Mouse (Mus musculus): ENCODE measurements around the gene Acly. TPM values are rescaled to one million over a fixed set of nuclear protein-coding genes. Genes with fewer than 3 reads are reported as not detected.

The Acly gene
- polyA plus RNA-seq, 1 experiment from 2014 or later = 152 TPM

GRCm38 (mm10) chr11:100526052-100526816, 1.6 kb downstream of the Acly start:
- Histone ChIP-seq H3K4me3 (replicated peaks) (peak overlapping the region; percentile 73), H3K4me1 (peaks cover 37% of the 10 kb centered on the region), H3K36me3 (peaks cover 25% of the 10 kb centered on the region), H3K27me3 (no peaks in the 10 kb centered on the region), H3K27ac (replicated peaks) (peak overlapping the region; percentile 4; the same call in 1 of the 2 replicates), H3K9me3 (replicated peaks) (no peaks in the 10 kb centered on the region), H3K9ac (peak overlapping the region; percentile 69), H3K4me2 (replicated peaks) (peak overlapping the region; percentile 89)
- WGBS = 10% methylated on average over 15 of the region's 15 CpGs
- no peak for ATAC-seq (ENCODE audit: insufficient number of reproducible peaks, low FRiP score, low TSS enrichment, low read depth)

- Histone ChIP-seq H3K4me2 (replicated peaks) (peak overlapping the region; percentile 89), H3K27ac (replicated peaks) (0 out of 2 replicates have a peak overlapping the region, but pooled peaks have one; percentile 4), H3K9me3 (replicated peaks) (no peaks in the 10 kb centered on the region), H3K4me1 (peaks cover 37% of the 10 kb centered on the region), H3K4me3 (replicated peaks) (peak overlapping the region; percentile 73), H3K36me3 (peaks cover 36% of the 10 kb centered on the region), H3K27me3 (no peaks in the 10 kb centered on the region), H3K9ac (0 out of 2 replicates have a peak overlapping the region, but pooled peaks have one; percentile 69)
- no peak for ATAC-seq (ENCODE audit: insufficient number of reproducible peaks, low FRiP score, low TSS enrichment, low read depth)
- WGBS = 40% methylated on average over 11 of the region's 11 CpGs
These were observed 2.7 kb downstream of the Acly start for GRCm38 (mm10) chr11:100524987-100525630.

GRCm38 (mm10) chr11:100524358-100524757, 3.4 kb downstream of the Acly start:
- Histone ChIP-seq H3K9me3 (replicated peaks) (no peaks in the 10 kb centered on the region), H3K4me2 (replicated peaks) (peak overlapping the region; percentile 89; the same call in 1 of the 2 replicates), H3K4me1 (peaks cover 37% of the 10 kb centered on the region), H3K27ac (replicated peaks) (0 out of 2 replicates have a peak overlapping the region, but pooled peaks have one; percentile 28), H3K4me3 (replicated peaks) (0 out of 2 replicates have a peak overlapping the region, but pooled peaks have one; percentile 73), H3K36me3 (peaks cover 43% of the 10 kb centered on the region), H3K9ac (no peak overlapping the region), H3K27me3 (no peaks in the 10 kb centered on the region)
- ATAC-seq (ENCODE audit: insufficient number of reproducible peaks, low FRiP score, low TSS enrichment, low read depth) = no peak
- WGBS = 80% methylated on average over 5 of the region's 5 CpGs

- Histone ChIP-seq H3K27ac (replicated peaks) (no peak overlapping the region), H3K9ac (no peak overlapping the region), H3K27me3 (no peaks in the 10 kb centered on the region), H3K36me3 (peaks cover 72% of the 10 kb centered on the region), H3K4me2 (replicated peaks) (no peak overlapping the region), H3K4me3 (replicated peaks) (no peak overlapping the region), H3K4me1 (peaks cover 17% of the 10 kb centered on the region), H3K9me3 (replicated peaks) (no peaks in the 10 kb centered on the region)
- WGBS = 85% methylated on average over 15 of the region's 15 CpGs
- ATAC-seq (ENCODE audit: insufficient number of reproducible peaks, low FRiP score, low TSS enrichment, low read depth) = no peak
These were observed 7.0 kb downstream of the Acly start for GRCm38 (mm10) chr11:100520838-100521237.

- Histone ChIP-seq H3K9me3 (replicated peaks) (no peaks in the 10 kb centered on the region), H3K27me3 (no peaks in the 10 kb centered on the region), H3K4me3 (replicated peaks) (no peak overlapping the region), H3K9ac (no peak overlapping the region), H3K36me3 (peaks cover 88% of the 10 kb centered on the region), H3K4me1 (0 out of 2 replicates have a peak, but pooled peaks cover under 1% of the 10 kb centered on the region), H3K4me2 (replicated peaks) (no peak overlapping the region), H3K27ac (replicated peaks) (no peak overlapping the region)
- 84% methylated on average over 7 of the region's 7 CpGs for WGBS
- ATAC-seq (ENCODE audit: insufficient number of reproducible peaks, low FRiP score, low TSS enrichment, low read depth) = no peak
These were observed 8.6 kb downstream of the Acly start for GRCm38 (mm10) chr11:100519188-100519587.

GRCm38 (mm10) chr11:100518188-100518591, 9.6 kb downstream of the Acly start:
- no peak overlapping the region for H3K9ac ChIP-seq
- no peaks in the 10 kb centered on the region for H3K27me3 ChIP-seq
- 44% methylated on average over 5 of the region's 5 CpGs for WGBS
- H3K36me3 ChIP-seq = peaks cover 93% of the 10 kb centered on the region
- no peak for ATAC-seq (ENCODE audit: insufficient number of reproducible peaks, low FRiP score, low TSS enrichment, low read depth)
- H3K4me1 ChIP-seq = no peaks in the 10 kb centered on the region
- no peak overlapping the region for H3K4me3 ChIP-seq (replicated peaks)
- no peak overlapping the region for H3K4me2 ChIP-seq (replicated peaks)
- H3K27ac ChIP-seq (replicated peaks) = no peak overlapping the region
- no peaks in the 10 kb centered on the region for H3K9me3 ChIP-seq (replicated peaks)

GRCm38 (mm10) chr11:100516291-100516690, 11.5 kb downstream of the Acly start:
- no peaks in the 10 kb centered on the region for H3K27me3 ChIP-seq
- H3K9me3 ChIP-seq (replicated peaks) = no peaks in the 10 kb centered on the region
- H3K9ac ChIP-seq = no peak overlapping the region
- H3K4me3 ChIP-seq (replicated peaks) = no peak overlapping the region
- H3K4me1 ChIP-seq = no peaks in the 10 kb centered on the region
- peaks cover 92% of the 10 kb centered on the region for H3K36me3 ChIP-seq
- no peak overlapping the region for H3K27ac ChIP-seq (replicated peaks)
- 76% methylated on average over 9 of the region's 9 CpGs for WGBS
- no peak overlapping the region for H3K4me2 ChIP-seq (replicated peaks)
- no peak for ATAC-seq (ENCODE audit: insufficient number of reproducible peaks, low FRiP score, low TSS enrichment, low read depth)

- Histone ChIP-seq H3K4me1 (no peaks in the 10 kb centered on the region), H3K9me3 (replicated peaks) (no peaks in the 10 kb centered on the region), H3K4me3 (replicated peaks) (no peak overlapping the region), H3K36me3 (peaks cover 91% of the 10 kb centered on the region), H3K27me3 (no peaks in the 10 kb centered on the region), H3K27ac (replicated peaks) (no peak overlapping the region), H3K9ac (no peak overlapping the region), H3K4me2 (replicated peaks) (no peak overlapping the region)
- ATAC-seq (ENCODE audit: insufficient number of reproducible peaks, low FRiP score, low TSS enrichment, low read depth) = no peak
- 89% methylated on average over 9 of the region's 9 CpGs for WGBS
These were observed 12.0 kb downstream of the Acly start for GRCm38 (mm10) chr11:100515789-100516188.

- H3K9me3 ChIP-seq (replicated peaks) = no peaks in the 10 kb centered on the region
- WGBS = 92% methylated on average over 9 of the region's 9 CpGs
- peaks cover 86% of the 10 kb centered on the region for H3K36me3 ChIP-seq
- no peak for ATAC-seq (ENCODE audit: insufficient number of reproducible peaks, low FRiP score, low TSS enrichment, low read depth)
- H3K4me1 ChIP-seq = no peaks in the 10 kb centered on the region
- no peaks in the 10 kb centered on the region for H3K27me3 ChIP-seq
- no peak overlapping the region for H3K27ac ChIP-seq (replicated peaks)
- H3K4me3 ChIP-seq (replicated peaks) = no peak overlapping the region
- H3K4me2 ChIP-seq (replicated peaks) = no peak overlapping the region
- no peak overlapping the region for H3K9ac ChIP-seq
These were observed 12.7 kb downstream of the Acly start for GRCm38 (mm10) chr11:100515061-100515460.

- Histone ChIP-seq H3K4me2 (replicated peaks) (no peak overlapping the region), H3K9me3 (replicated peaks) (no peaks in the 10 kb centered on the region), H3K27me3 (no peaks in the 10 kb centered on the region), H3K4me3 (replicated peaks) (no peak overlapping the region), H3K4me1 (no peaks in the 10 kb centered on the region), H3K9ac (no peak overlapping the region), H3K27ac (replicated peaks) (no peak overlapping the region), H3K36me3 (peaks cover 86% of the 10 kb centered on the region)
- 77% methylated on average over 10 of the region's 10 CpGs for WGBS
- ATAC-seq (ENCODE audit: insufficient number of reproducible peaks, low FRiP score, low TSS enrichment, low read depth) = no peak
These were observed 14.1 kb downstream of the Acly start for GRCm38 (mm10) chr11:100513716-100514115.

- WGBS = 91% methylated on average over 1 of the region's 1 CpGs
- Histone ChIP-seq H3K9ac (no peak overlapping the region), H3K27ac (replicated peaks) (no peak overlapping the region), H3K9me3 (replicated peaks) (no peaks in the 10 kb centered on the region), H3K27me3 (no peaks in the 10 kb centered on the region), H3K36me3 (peaks cover 87% of the 10 kb centered on the region), H3K4me3 (replicated peaks) (no peak overlapping the region), H3K4me1 (no peaks in the 10 kb centered on the region), H3K4me2 (replicated peaks) (no peak overlapping the region)
- no peak for ATAC-seq (ENCODE audit: insufficient number of reproducible peaks, low FRiP score, low TSS enrichment, low read depth)
These were observed 15.4 kb downstream of the Acly start for GRCm38 (mm10) chr11:100512384-100512783.
